Mouse (Mus musculus) brain, embryonic 14.5 days (tissue): Measurements from ENCODE around the gene Glis1.

Experiments used
- CTCF ChIP-seq: fragments of 200-500 bp; IDR thresholded peaks from 2 replicates; pipeline ENCODE4 v1.5.1; 2012; ENCODE audit warnings: inconsistent platforms, mild to moderate bottlenecking, moderate library complexity, borderline replicate concordance; ENCODE audit not compliant: insufficient read depth, insufficient read length; ENCODE audit errors: extremely low read depth
- POLR2A ChIP-seq: fragments of 200-500 bp; IDR thresholded peaks from 2 replicates; pipeline ENCODE4 v1.6.1; 2012; ENCODE audit warnings: mild to moderate bottlenecking, inconsistent platforms, borderline replicate concordance; ENCODE audit not compliant: poor library complexity, insufficient read depth, insufficient read length, severe bottlenecking; ENCODE audit errors: extremely low read depth

GRCm38 (mm10) chr4:107636099-107636498, 201.7 kb downstream of the Glis1 start:
- TF ChIP-seq CTCF: no peak
- TF ChIP-seq POLR2A: no peak
